7 mouse cellular contexts compared by ENCODE assay signal in genomic region chr13:67421207-67421857, GRCm38 (mm10). TPM values are rescaled to one million over a fixed set of nuclear protein-coding genes. Genes with fewer than 3 reads are reported as not detected.
DNase-seq lines count a peak whose midpoint lies in the region; ATAC-seq lines count a peak whose summit lies in the region.

Gene Zfp459 (minus strand): TSS chr13:67421418.

- 1% methylated on average over 22 of the region's 22 CpGs for WGBS in limb, embryonic 15.5 days
- WGBS in midbrain, embryonic 15.5 days: under 1% methylated on average over 22 of the region's 22 CpGs

- H3K9me3 ChIP-seq in limb, embryonic 15.5 days: no peaks in the 10 kb centered on the region
- no peaks in the 10 kb centered on the region for H3K9me3 ChIP-seq in midbrain, embryonic 15.5 days

- H3K9ac ChIP-seq in limb, embryonic 15.5 days: peak within 1 kb of the TSS; percentile 56
- H3K9ac ChIP-seq in midbrain, embryonic 15.5 days: peak within 1 kb of the TSS; percentile 52

- H3K4me2 ChIP-seq in limb, embryonic 15.5 days: peak within 1 kb of the TSS; percentile 81
- peak within 1 kb of the TSS; percentile 77 for H3K4me2 ChIP-seq in midbrain, embryonic 15.5 days

- H3K27me3 ChIP-seq in limb, embryonic 15.5 days: no peaks in the 10 kb centered on the region
- no peaks in the 10 kb centered on the region; the same call in 1 of the 2 replicates for H3K27me3 ChIP-seq in midbrain, embryonic 15.5 days (replicated peaks)

- 0 out of 2 replicates have a peak within 1 kb of the TSS, but pooled peaks have one; percentile 17 for H3K27ac ChIP-seq in limb, embryonic 15.5 days
- H3K27ac ChIP-seq in midbrain, embryonic 15.5 days: no peak within 1 kb of the TSS

- H3K36me3 ChIP-seq in limb, embryonic 15.5 days: no peaks in the 10 kb centered on the region
- H3K36me3 ChIP-seq in midbrain, embryonic 15.5 days (replicated peaks): no peaks in the 10 kb centered on the region

- peak within 1 kb of the TSS; percentile 57 for H3K4me3 ChIP-seq in limb, embryonic 15.5 days
- peak within 1 kb of the TSS; percentile 62 for H3K4me3 ChIP-seq in midbrain, embryonic 15.5 days

- peak; percentile 16 for DNase-seq in adrenal gland, adult 8-10 months
- peak; percentile 41 to 60 for DNase-seq in cerebellum, postnatal 14 days
- peak; percentile 38 to 56 for DNase-seq in kidney, adult 8-10 months
- DNase-seq in spleen, postnatal 10 days (ENCODE audit: low spot score in 2 of 2): peak; percentile 25 to 35

- H3K4me1 ChIP-seq in limb, embryonic 15.5 days: peaks cover 4% of the 10 kb centered on the region; the same call in 1 of the 2 replicates
- peaks cover 11% of the 10 kb centered on the region for H3K4me1 ChIP-seq in midbrain, embryonic 15.5 days

- ATAC-seq in granulocyte monocyte progenitor cell, adult 5-6 weeks (replicated peaks; ENCODE audit: poor library complexity, severe bottlenecking): peak; percentile 74
- ATAC-seq in limb, embryonic 15.5 days (ENCODE audit: insufficient number of reproducible peaks, low FRiP score, low TSS enrichment, low read depth): no peak
- ATAC-seq in midbrain, embryonic 15.5 days (replicated peaks): peak; percentile 92

RNA-seq across cellular contexts. Expression of gene Zfp459, which starts in this region (rescaled TPM):
- 1 to 10 TPM in 3 of 4 experiments, under 1 TPM in 1; 0.99 to 5.2 (median 2.8) TPM for total RNA-seq in adrenal gland, adult 8-10 months (2022)
- total RNA-seq in granulocyte monocyte progenitor cell, adult 5-6 weeks (2014; fragmentation: Nextera tagmentation): 0.60 and 1.1 TPM in 2 replicates
- total RNA-seq in granulocyte monocyte progenitor cell, adult 5-6 weeks (2017): 0.86 and 0.88 TPM in 2 replicates
- 1.3 and 1.5 TPM in 2 replicates for polyA plus RNA-seq in limb, embryonic 15.5 days (2015; fragmentation: Nextera tagmentation; extraction: Ambion mirVana)
- polyA plus RNA-seq in midbrain, embryonic 15.5 days (2015; fragmentation: Nextera tagmentation; extraction: Ambion mirVana): 1.0 and 1.3 TPM in 2 replicates
